Mouse (Mus musculus): ENCODE measurements around the gene Jam2.

DNA sequence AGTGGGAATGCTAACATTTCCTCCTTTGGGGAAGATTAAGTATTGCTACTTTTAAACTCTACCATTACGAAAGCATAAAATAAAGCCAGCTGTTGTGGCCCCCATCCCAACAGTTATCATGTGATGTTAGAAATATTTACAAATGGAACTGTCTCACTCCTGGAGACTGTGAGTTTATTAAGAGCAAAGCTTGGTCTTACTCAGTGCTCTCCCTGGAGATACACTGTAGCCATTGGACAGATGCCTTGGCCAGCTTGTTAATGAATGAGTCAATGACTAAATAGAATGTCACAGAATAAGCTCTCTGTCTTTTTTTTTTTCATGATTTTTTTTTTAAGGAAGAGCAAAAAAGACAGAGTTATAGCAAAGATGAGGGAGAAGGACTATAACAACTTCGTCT, 2.5 kb upstream of the Jam2 start:
- no peak for TF ChIP-seq ZNF384 (IDR thresholded peaks at IDR 0.05; ENCODE audit: low read depth, low read length)
- TF ChIP-seq CHD2 (IDR thresholded peaks at IDR 0.05; ENCODE audit: low read depth, low read length) = no peak
